Mouse (Mus musculus) MEL (cell line): ENCODE measurements around the gene Tubb3. TPM values are rescaled to one million over a fixed set of nuclear protein-coding genes. Genes with fewer than 3 reads are reported as not detected.

Source experiments
- DNase-seq: peaks from one replicate; pipeline ENCODE4 v3.0.0; 2011; ENCODE audit warnings: low read depth, low spot score
- H3K27ac ChIP-seq: 2 replicates; pipeline ENCODE4 v1.5.1; 2012; ENCODE audit warnings: low read depth, mild to moderate bottlenecking, control low read depth, low read length, moderate library complexity; ENCODE audit not compliant: control insufficient read depth
- H3K27me3 ChIP-seq, 2 experiments: fragments of 150-350 bp in 1 of 2; sonication (generic) in 1 of 2; 2 replicates each; pipeline ENCODE4 v1.6.1; 2012; ENCODE audit warnings: low read length in 2 of 2, mild to moderate bottlenecking in 2 of 2, improper control_type of control experiment in 1 of 2, moderate library complexity in 1 of 2; ENCODE audit not compliant: insufficient read depth in 2 of 2, control insufficient read depth in 1 of 2
- H3K36me3 ChIP-seq, 2 experiments: 2 replicates each; pipeline ENCODE4 v1.6.1; 2012 to 2014; ENCODE audit warnings: low read length in 2 of 2, improper control_type of control experiment in 1 of 2, inconsistent platforms in 1 of 2, mild to moderate bottlenecking in 1 of 2; ENCODE audit not compliant: insufficient read depth in 2 of 2, control insufficient read depth in 1 of 2
- H3K4me1 ChIP-seq, 2 experiments: fragments of 150-350 bp in 1 of 2; sonication (generic) in 1 of 2; 2 replicates each; pipeline ENCODE4 v1.6.1; 2012; ENCODE audit warnings: low read length in 2 of 2, improper control_type of control experiment in 1 of 2, mild to moderate bottlenecking in 1 of 2; ENCODE audit not compliant: insufficient read depth in 2 of 2, control insufficient read depth in 1 of 2
- H3K4me3 ChIP-seq, 2 experiments: fragments of 150-350 bp in 1 of 2; sonication (generic) in 1 of 2; 2 replicates each; pipeline ENCODE4 v1.5.1; 2012; ENCODE audit warnings: low read depth in 2 of 2, low read length in 2 of 2, mild to moderate bottlenecking in 2 of 2, moderate library complexity in 2 of 2, control low read depth in 1 of 2, improper control_type of control experiment in 1 of 2; ENCODE audit not compliant: control insufficient read depth in 1 of 2, insufficient read depth in 1 of 2
- H3K79me2 ChIP-seq: 2 replicates; pipeline ENCODE4 v1.6.1; 2012; ENCODE audit warnings: mild to moderate bottlenecking, low read length, moderate library complexity; ENCODE audit not compliant: control insufficient read depth, poor library complexity, insufficient read depth
- H3K9ac ChIP-seq: 2 replicates; pipeline ENCODE4 v1.6.1; 2012; ENCODE audit warnings: low read depth, mild to moderate bottlenecking, control low read depth, low read length, moderate library complexity; ENCODE audit not compliant: control insufficient read depth, poor library complexity, severe bottlenecking
- H3K9me3 ChIP-seq: fragments of 150-350 bp; sonication (generic); replicated peaks from 2 replicates; pipeline ENCODE4 v1.6.1; 2012; ENCODE audit warnings: mild to moderate bottlenecking, low read length, improper control_type of control experiment, moderate library complexity; ENCODE audit not compliant: insufficient read depth
- BHLHE40 ChIP-seq: IDR thresholded peaks from 2 replicates; pipeline ENCODE4 v1.6.1; 2012; ENCODE audit warnings: low read depth, mild to moderate bottlenecking, inconsistent platforms, low read length, improper control_type of control experiment, borderline replicate concordance
- CHD1 ChIP-seq: IDR thresholded peaks from 2 replicates; pipeline ENCODE4 v1.6.1; 2012; ENCODE audit warnings: low read depth, mild to moderate bottlenecking, inconsistent platforms, low read length, improper control_type of control experiment
- CHD2 ChIP-seq: IDR thresholded peaks from 2 replicates; pipeline ENCODE4 v1.6.1; 2011; ENCODE audit warnings: low read length, improper control_type of control experiment
- CTCF ChIP-seq, 3 experiments: IDR thresholded peaks in 2 of 3; conservative IDR thresholded peaks in 1 of 3; 2 replicates each; pipeline ENCODE4 v1.5.1; 2011 to 2012; ENCODE audit warnings: low read length in 3 of 3, low read depth in 2 of 3, mild to moderate bottlenecking in 2 of 3, improper control_type of control experiment in 1 of 3, inconsistent platforms in 1 of 3, mixed read lengths in 1 of 3, moderate library complexity in 1 of 3; ENCODE audit not compliant: control insufficient read depth in 1 of 3, insufficient read depth in 1 of 3, poor library complexity in 1 of 3, severe bottlenecking in 1 of 3
- ELF1 ChIP-seq: IDR thresholded peaks from 2 replicates; pipeline ENCODE4 v1.6.1; 2014; ENCODE audit warnings: low read depth, mild to moderate bottlenecking, inconsistent platforms, low read length, improper control_type of control experiment, moderate library complexity
- EP300 ChIP-seq, 2 experiments: IDR thresholded peaks; 2 replicates each; pipeline ENCODE4 v1.6.1; 2011; ENCODE audit warnings: improper control_type of control experiment in 2 of 2, low read length in 2 of 2, low read depth in 1 of 2, mild to moderate bottlenecking in 1 of 2
- GATA1 ChIP-seq: IDR thresholded peaks from 2 replicates; pipeline ENCODE4 v1.6.1; 2011; ENCODE audit warnings: low read depth, low read length, improper control_type of control experiment
- JUND ChIP-seq: IDR thresholded peaks from 2 replicates; pipeline ENCODE4 v1.6.1; 2011; ENCODE audit warnings: low read depth, mild to moderate bottlenecking, improper control_type of control experiment, low read length
- MAFK ChIP-seq: IDR thresholded peaks from 2 replicates; pipeline ENCODE4 v1.6.1; 2011; ENCODE audit warnings: low read depth, mild to moderate bottlenecking, low read length, improper control_type of control experiment, borderline replicate concordance
- MAX ChIP-seq: IDR thresholded peaks from 2 replicates; pipeline ENCODE4 v1.6.1; 2011; ENCODE audit warnings: low read length, improper control_type of control experiment
- MAZ ChIP-seq: IDR thresholded peaks from 2 replicates; pipeline ENCODE4 v1.6.1; 2012; ENCODE audit warnings: low read depth, mild to moderate bottlenecking, inconsistent platforms, low read length, improper control_type of control experiment
- MEF2A ChIP-seq: IDR thresholded peaks from 2 replicates; pipeline ENCODE4 v1.6.1; 2014; ENCODE audit warnings: low read depth, mild to moderate bottlenecking, inconsistent platforms, low read length, improper control_type of control experiment; ENCODE audit not compliant: poor library complexity, insufficient replicate concordance, severe bottlenecking; ENCODE audit errors: extremely low read depth
- MYB ChIP-seq: IDR thresholded peaks from 2 replicates; pipeline ENCODE4 v1.6.1; 2011; ENCODE audit warnings: mild to moderate bottlenecking, low read depth, low read length, improper control_type of control experiment
- MYC ChIP-seq: IDR thresholded peaks from 2 replicates; pipeline ENCODE4 v1.6.1; 2011; ENCODE audit warnings: low read depth, mild to moderate bottlenecking, low read length, improper control_type of control experiment, moderate library complexity
- NRF1 ChIP-seq: IDR thresholded peaks from 2 replicates; pipeline ENCODE4 v1.6.1; 2014; ENCODE audit warnings: low read depth, mild to moderate bottlenecking, inconsistent platforms, low read length, improper control_type of control experiment, moderate library complexity; ENCODE audit not compliant: poor library complexity, insufficient read depth, severe bottlenecking
- POLR2A ChIP-seq, 2 experiments: IDR thresholded peaks; 2 replicates each; pipeline ENCODE4 v1.6.1; 2011 to 2012; ENCODE audit warnings: low read length in 2 of 2, mild to moderate bottlenecking in 2 of 2, control low read depth in 1 of 2, improper control_type of control experiment in 1 of 2, low read depth in 1 of 2, moderate library complexity in 1 of 2; ENCODE audit not compliant: control insufficient read depth in 1 of 2, insufficient read depth in 1 of 2, poor library complexity in 1 of 2
- POLR2AphosphoS2 ChIP-seq: IDR thresholded peaks from 2 replicates; pipeline ENCODE4 v1.6.1; 2011; ENCODE audit warnings: low read length, improper control_type of control experiment
- RAD21 ChIP-seq: IDR thresholded peaks from 2 replicates; pipeline ENCODE4 v1.6.1; 2011; ENCODE audit warnings: mild to moderate bottlenecking, low read depth, low read length, improper control_type of control experiment
- RCOR1 ChIP-seq: IDR thresholded peaks from 2 replicates; pipeline ENCODE4 v1.6.1; 2012; ENCODE audit warnings: low read depth, mild to moderate bottlenecking, inconsistent platforms, low read length, improper control_type of control experiment
- SMC3 ChIP-seq: IDR thresholded peaks from 2 replicates; pipeline ENCODE4 v1.6.1; 2011; ENCODE audit warnings: low read depth, low read length, improper control_type of control experiment
- TAL1 ChIP-seq: IDR thresholded peaks from 2 replicates; pipeline ENCODE4 v1.6.1; 2012; ENCODE audit warnings: mild to moderate bottlenecking, inconsistent platforms, low read length, moderate library complexity, mixed read lengths
- TBP ChIP-seq: IDR thresholded peaks from 2 replicates; pipeline ENCODE4 v1.8.0; 2011; ENCODE audit warnings: low read depth, low read length, improper control_type of control experiment
- UBTF ChIP-seq: IDR thresholded peaks from 2 replicates; pipeline ENCODE4 v1.6.1; 2012; ENCODE audit warnings: low read depth, mild to moderate bottlenecking, inconsistent platforms, low read length, improper control_type of control experiment, moderate library complexity, borderline replicate concordance; ENCODE audit not compliant: insufficient read depth
- USF1 ChIP-seq: IDR thresholded peaks from 2 replicates; pipeline ENCODE4 v1.6.1; 2014; ENCODE audit warnings: low read depth, mild to moderate bottlenecking, inconsistent platforms, low read length, improper control_type of control experiment, moderate library complexity
- USF2 ChIP-seq, 2 experiments: IDR thresholded peaks; 2 replicates each; pipeline ENCODE4 v1.6.1; 2011 to 2012; ENCODE audit warnings: improper control_type of control experiment in 2 of 2, low read length in 2 of 2, borderline replicate concordance in 1 of 2, inconsistent platforms in 1 of 2, low read depth in 1 of 2, mild to moderate bottlenecking in 1 of 2; ENCODE audit not compliant: insufficient read depth in 1 of 2
- ZMIZ1 ChIP-seq: IDR thresholded peaks from 2 replicates; pipeline ENCODE4 v1.6.1; 2012; ENCODE audit warnings: low read depth, mild to moderate bottlenecking, inconsistent platforms, low read length, improper control_type of control experiment, moderate library complexity
- ZNF384 ChIP-seq: IDR thresholded peaks from 2 replicates; pipeline ENCODE4 v1.6.1; 2012; ENCODE audit warnings: low read depth, mild to moderate bottlenecking, inconsistent platforms, low read length, improper control_type of control experiment
- polyA plus RNA-seq, 2 experiments: library from polyadenylated mRNA; stranded (reverse) in 1 of 2; unstranded in 1 of 2; fragments of >175 nt in 1 of 2; fragments of >200 nt in 1 of 2; gene quantifications; 2 replicates each; pipeline versions ENCODE4 v1.2.1 to v1.2.4; 2012; ENCODE audit warnings: low replicate concordance in 2 of 2, low read depth in 1 of 2; ENCODE audit not compliant: insufficient read length in 2 of 2, insufficient read depth in 1 of 2, missing spikeins in 1 of 2
- total RNA-seq: library from RNA; depleted of rRNA; stranded (reverse); fragments of 300-350 nt; gene quantifications from 2 replicates; pipeline ENCODE4 v1.2.3, GENCODE M21; 2012; rRNA removed

Gene Tubb3
- total RNA-seq, result 0.69 TPM in 2 replicates
- 1 to 10 TPM in 1 of 2 experiments, not detected in 1; 1.4 TPM for polyA plus RNA-seq

GRCm38 (mm10) chr8:123411246-123411645, at the start of gene Tubb3:
Gene Tubb3 (plus strand): TSS chr8:123411424.
- Histone ChIP-seq H3K9ac (no peak within 1 kb of the TSS), H3K27ac (no peak within 1 kb of the TSS), H3K36me3 (peaks cover 0 to 37% of the 10 kb centered on the region in 2 experiments; a peak in 2 of 4 replicates), H3K79me2 (no peaks in the 10 kb centered on the region), H3K4me3 (peak within 1 kb of the TSS; percentile 15 to 40; a peak in 3 of 4 replicates), H3K4me1 (peaks cover 2 to 54% of the 10 kb centered on the region in 2 experiments), H3K27me3 (no peaks in the 10 kb centered on the region), H3K9me3 (no peaks in the 10 kb centered on the region)
- 0 out of 2 replicates have a peak, but pooled peaks have one; percentile 20 for TF ChIP-seq RCOR1
- TF ChIP-seq ELF1, result no peak
- peak; percentile 59; the same call in 1 of the 2 replicates for TF ChIP-seq TBP
- TF ChIP-seq MYB, result no peak
- no peak for TF ChIP-seq UBTF
- TF ChIP-seq POLR2A (IDR thresholded peaks at IDR 0.05; ENCODE audit: control insufficient read depth in 1 of 2, insufficient read depth in 1 of 2, low read depth in 1 of 2, low read length in 2 of 2, poor library complexity in 1 of 2), result peak in 1 of 2 experiments; percentile 32; a peak in 1 of 4 replicates
- TF ChIP-seq MEF2A, result no peak
- peak; percentile 83 for DNase-seq

- H3K9me3 ChIP-seq, result no peaks in the 10 kb centered on the region
- peak within 1 kb of the TSS; percentile 99 for H3K9ac ChIP-seq
- H3K27me3 ChIP-seq, result no peaks in the 10 kb centered on the region
- peaks cover 0 to 11% of the 10 kb centered on the region in 2 experiments; a peak in 3 of 4 replicates for H3K36me3 ChIP-seq
- peaks cover 36% of the 10 kb centered on the region for H3K79me2 ChIP-seq
- peak within 1 kb of the TSS; percentile 78 to 97 for H3K4me3 ChIP-seq
- H3K27ac ChIP-seq, result peak within 1 kb of the TSS; percentile 95
- DNase-seq, result peak; percentile 99
- peaks cover 0 to 15% of the 10 kb centered on the region in 2 experiments; a peak in 1 of 4 replicates for H3K4me1 ChIP-seq
- TF ChIP-seq MAZ, result peak; percentile 72; the same call in 1 of the 2 replicates
- no peak for TF ChIP-seq JUND
- TF ChIP-seq MEF2A, result no peak
- TF ChIP-seq ZMIZ1, result peak; percentile 79
- no peak for TF ChIP-seq USF2 (IDR thresholded peaks at IDR 0.05; ENCODE audit: borderline replicate concordance in 1 of 2, insufficient read depth in 1 of 2, low read depth in 1 of 2, low read length in 2 of 2)
- peak; percentile 62; the same call in 1 of the 2 replicates for TF ChIP-seq POLR2AphosphoS2
- no peak for TF ChIP-seq SMC3
- TF ChIP-seq CHD2, result peak; percentile 96
- no peak for TF ChIP-seq TAL1
- TF ChIP-seq NRF1, result peak; percentile 84
- peak; percentile 9; the same call in 1 of the 2 replicates for TF ChIP-seq MYC
- TF ChIP-seq CTCF (IDR thresholded peaks at IDR 0.05 in 2 of 3, conservative IDR thresholded peaks at IDR 0.05 in 1 of 3; ENCODE audit: control insufficient read depth in 1 of 3, insufficient read depth in 1 of 3, low read depth in 2 of 3, low read length in 3 of 3, poor library complexity in 1 of 3, severe bottlenecking in 1 of 3), result peak in 2 of 3 experiments; percentile 7; a peak in 2 of 6 replicates
- no peak for TF ChIP-seq MAFK
- no peak for TF ChIP-seq RAD21
- TF ChIP-seq ZNF384, result no peak
- no peak for TF ChIP-seq EP300 (IDR thresholded peaks at IDR 0.05; ENCODE audit: low read depth in 1 of 2, low read length in 2 of 2)
- no peak for TF ChIP-seq USF1
- TF ChIP-seq MYB, result no peak
- TF ChIP-seq MAX, result peak; percentile 49
- TF ChIP-seq BHLHE40, result no peak
- TF ChIP-seq GATA1, result no peak
- TF ChIP-seq TBP, result 0 out of 2 replicates have a peak, but pooled peaks have one; percentile 67
- TF ChIP-seq RCOR1, result no peak
- no peak for TF ChIP-seq CHD1
- peak; percentile 92 for TF ChIP-seq ELF1
Observed at GRCm38 (mm10) chr8:123373403-123374238, 37.6 kb upstream of the Tubb3 start, which contains the start of gene Tcf25. Gene Tcf25 (plus strand): TSS chr8:123373753.
